Mouse (Mus musculus) lung, adult 2 months (tissue): ENCODE data around the gene Fbxo47. TPM values are rescaled to one million over a fixed set of nuclear protein-coding genes. Genes with fewer than 3 reads are reported as not detected.

ENCODE experiments used
- DNase-seq: peaks from one replicate; pipeline ENCODE4 v3.0.0; 2022
- H3K4me1 ChIP-seq: fragments of 200-500 bp; 2 replicates; pipeline ENCODE4 v1.6.1; 2011; ENCODE audit warnings: low read length; ENCODE audit not compliant: control insufficient read depth, insufficient read depth
- H3K4me3 ChIP-seq: fragments of 200-500 bp; replicated peaks from 2 replicates; pipeline ENCODE3; 2011; ENCODE audit warnings: low read depth, mild to moderate bottlenecking, control low read depth, low read length; ENCODE audit errors: extremely low read depth
- CTCF ChIP-seq: fragments of 200-500 bp; IDR thresholded peaks from 2 replicates; pipeline ENCODE4 v1.5.1; 2011; ENCODE audit warnings: mild to moderate bottlenecking, low read length, control low read depth; ENCODE audit not compliant: insufficient read depth
- POLR2A ChIP-seq: fragments of 200-500 bp; IDR thresholded peaks from 2 replicates; pipeline ENCODE4 v1.6.1; 2011; ENCODE audit warnings: low read depth, mild to moderate bottlenecking, control low read depth, low read length, borderline replicate concordance; ENCODE audit errors: extremely low read depth
- WGBS: fragments of 180-500 bp; shearing (Covaris S2); methylation state at CpG from one replicate; pipeline ENCODE4 v1.1.7; 2018; 5-methylcytosine and 5-hydroxymethylcytosine counted together
- polyA plus RNA-seq: library from polyadenylated mRNA; depleted of rRNA; stranded (reverse); fragments of >200 nt; gene quantifications from 2 replicates; pipeline ENCODE4 v1.2.3, GENCODE M21; 2012

Gene Fbxo47
- polyA plus RNA-seq, 1 experiment: 0.36 TPM

DNA sequence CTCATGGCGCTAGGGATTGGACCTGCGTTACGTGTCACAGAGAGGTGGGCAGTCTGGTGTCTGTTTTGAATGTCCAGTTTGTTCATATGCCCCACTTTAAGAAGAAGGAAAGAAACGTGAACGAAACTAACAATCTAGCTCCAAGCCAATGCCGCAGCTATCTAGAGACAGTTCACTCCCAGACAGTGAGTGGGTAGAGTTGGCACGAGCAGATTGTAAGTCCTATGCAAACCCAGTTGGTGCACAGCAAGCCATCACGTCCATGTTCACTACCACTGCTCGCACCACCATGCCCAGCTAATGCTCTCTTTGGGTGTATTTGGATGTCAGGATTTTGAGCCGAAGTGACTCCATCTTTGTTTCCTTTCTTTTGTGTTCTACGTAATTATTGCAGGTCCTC lies 59.8 kb downstream of the Fbxo47 start:
- H3K4me3 ChIP-seq: no peak overlapping the region
- H3K4me1 ChIP-seq: peaks cover 52% of the 10 kb centered on the region
- 91% methylated on average over 11 of the region's 11 CpGs for WGBS
- DNase-seq: no peak
- TF ChIP-seq POLR2A: no peak
- TF ChIP-seq CTCF: no peak

- no peak for TF ChIP-seq POLR2A
- TF ChIP-seq CTCF: no peak
- no peak for DNase-seq
- no peak overlapping the region for H3K4me3 ChIP-seq
- 53% methylated on average over 20 of the region's 20 CpGs for WGBS
- H3K4me1 ChIP-seq: peaks cover 64% of the 10 kb centered on the region
Measured at GRCm38 (mm10) chr11:97822840-97823603, 60.9 kb downstream of the Fbxo47 start.

DNA sequence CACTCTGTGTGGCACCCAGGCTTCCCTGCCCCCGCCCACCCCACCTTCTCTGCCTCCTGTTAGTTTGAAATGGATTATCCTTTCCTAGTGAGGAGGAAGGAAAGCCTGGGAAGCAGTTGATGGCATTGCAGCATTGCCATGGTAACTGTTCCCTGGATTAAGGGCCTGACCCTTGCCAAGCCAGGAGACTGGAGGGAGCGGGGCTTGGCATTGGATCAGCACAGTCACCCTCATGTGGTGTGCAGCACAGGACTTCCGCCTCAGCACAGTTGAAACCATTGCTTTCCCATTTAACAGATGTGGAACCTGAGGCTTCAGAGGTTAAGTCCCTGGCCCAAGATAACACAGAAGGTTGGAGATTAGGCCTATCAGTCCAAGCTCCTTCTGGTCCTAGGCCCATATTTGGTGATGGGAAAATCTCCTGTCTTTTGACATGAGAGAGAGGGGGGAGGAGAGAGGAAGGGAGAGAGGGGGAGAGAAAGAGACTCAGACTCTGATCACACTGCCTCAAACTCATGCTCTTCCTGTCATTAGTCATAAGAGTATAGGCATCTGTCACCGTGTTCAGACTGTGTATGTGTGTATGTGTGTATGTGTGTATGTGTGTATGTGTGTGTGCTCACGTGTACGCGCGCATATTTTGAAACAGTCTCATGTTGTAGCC lies 62.4 kb downstream of the Fbxo47 start:
- Histone ChIP-seq H3K4me1 (peaks cover 71% of the 10 kb centered on the region), H3K4me3 (no peak overlapping the region)
- no peak for DNase-seq
- TF ChIP-seq CTCF (no peak), POLR2A (no peak)
- whole genome bisulfite sequencing: 70% methylated on average over 8 of the region's 8 CpGs

GRCm38 (mm10) chr11:97820840-97821239 lies 63.1 kb downstream of the Fbxo47 start:
- 22% methylated on average over 4 of the region's 4 CpGs for WGBS
- DNase-seq: no peak
- H3K4me3 ChIP-seq: no peak overlapping the region
- no peak for TF ChIP-seq POLR2A
- no peak for TF ChIP-seq CTCF
- H3K4me1 ChIP-seq: peaks cover 76% of the 10 kb centered on the region

DNA sequence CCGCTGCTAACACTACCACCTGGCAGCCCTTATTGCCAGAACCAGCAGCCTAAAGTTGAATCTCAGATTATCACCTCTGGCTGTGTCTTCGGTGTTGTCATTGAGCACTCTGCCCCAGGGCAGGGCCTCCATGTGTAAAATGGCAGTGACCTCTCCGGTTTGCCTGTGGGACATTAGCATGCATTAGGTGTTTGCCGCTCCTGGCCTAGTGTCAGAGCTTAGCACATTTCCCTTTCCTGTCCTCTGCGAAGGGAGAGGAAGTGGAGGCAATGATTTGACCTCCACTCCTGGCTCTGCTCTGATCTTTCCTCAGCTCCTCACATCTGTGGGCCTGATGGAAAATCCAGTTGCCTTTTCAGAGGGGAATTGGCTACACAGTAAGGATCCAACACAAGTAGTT lies 64.0 kb downstream of the Fbxo47 start:
- Histone ChIP-seq H3K4me3 (no peak overlapping the region), H3K4me1 (peaks cover 68% of the 10 kb centered on the region)
- WGBS: 51% methylated on average over 5 of the region's 5 CpGs
- TF ChIP-seq POLR2A (no peak), CTCF (no peak)
- no peak for DNase-seq

GRCm38 (mm10) chr11:97819102-97819501 lies 64.9 kb downstream of the Fbxo47 start:
- no peak for DNase-seq
- Histone ChIP-seq H3K4me3 (no peak overlapping the region), H3K4me1 (peaks cover 61% of the 10 kb centered on the region)
- TF ChIP-seq CTCF (no peak), POLR2A (no peak)
- 38% methylated on average over 4 of the region's 4 CpGs for WGBS

- peaks cover 63% of the 10 kb centered on the region for H3K4me1 ChIP-seq
- DNase-seq: no peak
- H3K4me3 ChIP-seq: no peak overlapping the region
- WGBS: 13% methylated on average over 4 of the region's 4 CpGs
- TF ChIP-seq CTCF (no peak), POLR2A (no peak)
Measured at GRCm38 (mm10) chr11:97818571-97818970, 65.4 kb downstream of the Fbxo47 start.

- Histone ChIP-seq H3K4me3 (no peak overlapping the region), H3K4me1 (peaks cover 65% of the 10 kb centered on the region)
- 60% methylated on average over 6 of the region's 6 CpGs for WGBS
- no peak for TF ChIP-seq CTCF
- TF ChIP-seq POLR2A: no peak
- DNase-seq: no peak
Measured at GRCm38 (mm10) chr11:97818003-97818402, 66.0 kb downstream of the Fbxo47 start.

GRCm38 (mm10) chr11:97817379-97817778 lies 66.6 kb downstream of the Fbxo47 start:
- H3K4me1 ChIP-seq: peaks cover 63% of the 10 kb centered on the region
- 28% methylated on average over 5 of the region's 5 CpGs for WGBS
- H3K4me3 ChIP-seq: no peak overlapping the region
- no peak for DNase-seq
- TF ChIP-seq POLR2A: no peak

GRCm38 (mm10) chr11:97816916-97817315 lies 67.0 kb downstream of the Fbxo47 start:
- peaks cover 63% of the 10 kb centered on the region for H3K4me1 ChIP-seq
- no peak overlapping the region for H3K4me3 ChIP-seq
- WGBS: 37% methylated on average over 9 of the region's 9 CpGs
- TF ChIP-seq CTCF (no peak), POLR2A (no peak)
- DNase-seq: no peak
